Mouse (Mus musculus) CH12.LX (cell line): ENCODE measurements around the gene Gm17490. TPM values are rescaled to one million over a fixed set of nuclear protein-coding genes. Genes with fewer than 3 reads are reported as not detected.

Experiments used
- DNase-seq: peaks from one replicate; pipeline ENCODE4 v3.0.0-alpha.2; 2013; ENCODE audit errors: extremely low read depth
- H3K27ac ChIP-seq: 2 replicates; pipeline ENCODE4 v1.5.1; 2012; ENCODE audit warnings: low read depth, mild to moderate bottlenecking, control low read depth, moderate library complexity; ENCODE audit not compliant: insufficient read depth
- H3K27me3 ChIP-seq: replicated peaks from 2 replicates; pipeline ENCODE3; 2012; ENCODE audit warnings: inconsistent platforms
- H3K36me3 ChIP-seq, 2 experiments: replicated peaks in 1 of 2; 2 replicates each; pipeline versions ENCODE3 to v1.6.1; 2012; ENCODE audit warnings: inconsistent platforms in 1 of 2, low read length in 1 of 2, mild to moderate bottlenecking in 1 of 2, mixed read lengths in 1 of 2, moderate library complexity in 1 of 2; ENCODE audit not compliant: control insufficient read depth in 1 of 2, insufficient read depth in 1 of 2
- H3K4me1 ChIP-seq, 2 experiments: 2 replicates each; pipeline ENCODE4 v1.6.1; 2012; ENCODE audit warnings: inconsistent platforms in 1 of 2, moderate library complexity in 1 of 2; ENCODE audit not compliant: insufficient read depth in 2 of 2, control insufficient read depth in 1 of 2
- H3K4me2 ChIP-seq: 2 replicates; pipeline ENCODE4 v1.6.1; 2012; ENCODE audit warnings: low read depth, mild to moderate bottlenecking, control low read depth; ENCODE audit not compliant: poor library complexity, insufficient read depth, severe bottlenecking
- H3K4me3 ChIP-seq, 3 experiments: fragments of 150-350 bp in 1 of 3; sonication (generic) in 1 of 3; replicated peaks in 1 of 3; 2 replicates each; pipeline versions ENCODE3 to v1.5.1; 2011 to 2012; ENCODE audit warnings: low read depth in 2 of 3, low read length in 2 of 3, mild to moderate bottlenecking in 2 of 3, moderate library complexity in 2 of 3, control low read depth in 1 of 3, improper control_type of control experiment in 1 of 3, inconsistent platforms in 1 of 3, mixed read lengths in 1 of 3; ENCODE audit not compliant: poor library complexity in 1 of 3
- H3K79me2 ChIP-seq: replicated peaks from 2 replicates; pipeline ENCODE4 v1.6.1; 2012; ENCODE audit warnings: mild to moderate bottlenecking, moderate library complexity; ENCODE audit not compliant: control insufficient read depth, poor library complexity, insufficient read depth, severe bottlenecking; ENCODE audit errors: extremely low read depth
- H3K9ac ChIP-seq: 2 replicates; pipeline ENCODE4 v1.6.1; 2012; ENCODE audit warnings: low read depth, mild to moderate bottlenecking, control low read depth, moderate library complexity; ENCODE audit not compliant: insufficient read depth
- H3K9me3 ChIP-seq: replicated peaks from 2 replicates; pipeline ENCODE3; 2012; ENCODE audit warnings: low read length, inconsistent platforms, mixed read lengths
- BHLHE40 ChIP-seq: IDR thresholded peaks from 2 replicates; pipeline ENCODE4 v1.6.1; 2011; ENCODE audit warnings: mild to moderate bottlenecking, low read depth, low read length, improper control_type of control experiment
- CHD1 ChIP-seq: IDR thresholded peaks from 2 replicates; pipeline ENCODE4 v1.6.1; 2012; ENCODE audit warnings: low read depth, low read length, improper control_type of control experiment, inconsistent platforms
- CHD2 ChIP-seq: IDR thresholded peaks from 2 replicates; pipeline ENCODE4 v1.6.1; 2011; ENCODE audit warnings: low read length, improper control_type of control experiment
- CTCF ChIP-seq, 2 experiments: IDR thresholded peaks in 1 of 2; conservative IDR thresholded peaks in 1 of 2; 2 replicates each; pipeline ENCODE4 v1.5.1; 2011 to 2012; ENCODE audit warnings: low read depth in 2 of 2, low read length in 2 of 2, improper control_type of control experiment in 1 of 2, inconsistent platforms in 1 of 2, mild to moderate bottlenecking in 1 of 2, moderate library complexity in 1 of 2
- E2F4 ChIP-seq: IDR thresholded peaks from 2 replicates; pipeline ENCODE4 v1.6.1; 2011; ENCODE audit warnings: low read depth, low read length, improper control_type of control experiment; ENCODE audit not compliant: insufficient replicate concordance
- ELF1 ChIP-seq: IDR thresholded peaks from 2 replicates; pipeline ENCODE4 v1.6.1; 2014; ENCODE audit warnings: low read depth, mild to moderate bottlenecking, inconsistent platforms, low read length, improper control_type of control experiment
- EP300 ChIP-seq: IDR thresholded peaks from 2 replicates; pipeline ENCODE4 v1.6.1; 2011; ENCODE audit warnings: low read length, improper control_type of control experiment
- GABPA ChIP-seq: IDR thresholded peaks from 2 replicates; pipeline ENCODE4 v1.6.1; 2012; ENCODE audit warnings: low read depth, low read length, improper control_type of control experiment, inconsistent platforms; ENCODE audit not compliant: insufficient replicate concordance
- JUN ChIP-seq: IDR thresholded peaks from 2 replicates; pipeline ENCODE4 v1.6.1; 2011; ENCODE audit warnings: low read depth, mild to moderate bottlenecking, low read length, improper control_type of control experiment, moderate library complexity; ENCODE audit not compliant: insufficient read depth
- JUND ChIP-seq: conservative IDR thresholded peaks from 2 replicates; pipeline ENCODE4 v1.6.1; 2011; ENCODE audit warnings: low read depth, low read length, improper control_type of control experiment
- MAZ ChIP-seq: IDR thresholded peaks from 2 replicates; pipeline ENCODE4 v1.6.1; 2012; ENCODE audit warnings: low read depth, mild to moderate bottlenecking, inconsistent platforms, low read length, improper control_type of control experiment, moderate library complexity
- MEF2A ChIP-seq: IDR thresholded peaks from 2 replicates; pipeline ENCODE4 v1.6.1; 2014; ENCODE audit warnings: low read depth, mild to moderate bottlenecking, inconsistent platforms, low read length, improper control_type of control experiment, borderline replicate concordance
- MXI1 ChIP-seq: IDR thresholded peaks from 2 replicates; pipeline ENCODE4 v1.6.1; 2011; ENCODE audit warnings: mild to moderate bottlenecking, low read depth, low read length, improper control_type of control experiment
- MYC ChIP-seq: IDR thresholded peaks from 2 replicates; pipeline ENCODE4 v1.6.1; 2011; ENCODE audit warnings: low read depth, mild to moderate bottlenecking, improper control_type of control experiment, low read length
- NELFE ChIP-seq: IDR thresholded peaks from 2 replicates; pipeline ENCODE4 v1.6.1; 2011; ENCODE audit warnings: low read depth, low read length, improper control_type of control experiment
- NRF1 ChIP-seq: IDR thresholded peaks from 2 replicates; pipeline ENCODE4 v1.6.1; 2014; ENCODE audit warnings: low read depth, mild to moderate bottlenecking, inconsistent platforms, low read length, improper control_type of control experiment, moderate library complexity
- PAX5 ChIP-seq: IDR thresholded peaks from 2 replicates; pipeline ENCODE4 v1.6.1; 2012; ENCODE audit warnings: low read length, inconsistent platforms, mixed read lengths
- POLR2A ChIP-seq: IDR thresholded peaks from 2 replicates; pipeline ENCODE4 v1.6.1; 2011; ENCODE audit warnings: low read depth, mild to moderate bottlenecking, improper control_type of control experiment, low read length
- POLR2AphosphoS2 ChIP-seq: IDR thresholded peaks from 2 replicates; pipeline ENCODE4 v1.6.1; 2011; ENCODE audit warnings: low read depth, low read length, improper control_type of control experiment
- RAD21 ChIP-seq: IDR thresholded peaks from 2 replicates; pipeline ENCODE4 v1.6.1; 2011; ENCODE audit warnings: low read depth, mild to moderate bottlenecking, low read length, improper control_type of control experiment, moderate library complexity
- RCOR1 ChIP-seq: conservative IDR thresholded peaks from 2 replicates; pipeline ENCODE4 v1.6.1; 2012; ENCODE audit warnings: low read depth, mild to moderate bottlenecking, inconsistent platforms, low read length, improper control_type of control experiment
- SIN3A ChIP-seq: IDR thresholded peaks from 2 replicates; pipeline ENCODE4 v1.6.1; 2012; ENCODE audit warnings: low read length, improper control_type of control experiment, inconsistent platforms
- SMC3 ChIP-seq: IDR thresholded peaks from 2 replicates; pipeline ENCODE4 v1.6.1; 2011; ENCODE audit warnings: low read depth, low read length, improper control_type of control experiment
- TBP ChIP-seq: conservative IDR thresholded peaks from 2 replicates; pipeline ENCODE4 v1.6.1; 2011; ENCODE audit warnings: low read depth, low read length, improper control_type of control experiment
- TCF12 ChIP-seq: IDR thresholded peaks from 2 replicates; pipeline ENCODE4 v1.6.1; 2014; ENCODE audit warnings: low read depth, mild to moderate bottlenecking, inconsistent platforms, low read length, improper control_type of control experiment
- UBTF ChIP-seq: IDR thresholded peaks from 2 replicates; pipeline ENCODE4 v1.6.1; 2012; ENCODE audit warnings: low read depth, mild to moderate bottlenecking, inconsistent platforms, low read length, improper control_type of control experiment, moderate library complexity
- USF1 ChIP-seq: IDR thresholded peaks from 2 replicates; pipeline ENCODE4 v1.6.1; 2014; ENCODE audit warnings: low read depth, mild to moderate bottlenecking, inconsistent platforms, low read length, improper control_type of control experiment
- ZC3H11A ChIP-seq: IDR thresholded peaks from 2 replicates; pipeline ENCODE4 v1.6.1; 2012; ENCODE audit warnings: low read depth, mild to moderate bottlenecking, inconsistent platforms, low read length, improper control_type of control experiment
- ZKSCAN1 ChIP-seq: IDR thresholded peaks from 2 replicates; pipeline ENCODE4 v1.6.1; 2012; ENCODE audit warnings: low read depth, inconsistent platforms, low read length, improper control_type of control experiment, borderline replicate concordance
- ZNF384 ChIP-seq: IDR thresholded peaks from 2 replicates; pipeline ENCODE4 v1.6.1; 2012; ENCODE audit warnings: low read depth, low read length, improper control_type of control experiment, inconsistent platforms
- dilution Hi-C: fragments of 300-500 bp; cut with MboI; formaldehyde crosslinking; loops from 2 replicates; pipeline ENCODE4 v1.14.3; 2020; ENCODE audit warnings: low sequenced_read_pairs; ENCODE audit not compliant: extremely low pct_unique_long_range_greater_than_20kb, extremely low pct_ligation_motif_present
- in situ Hi-C: fragments of 300-500 bp; cut with MboI; formaldehyde crosslinking; loops from 3 replicates; pipeline ENCODE4 v1.14.3; 2019; ENCODE audit warnings: low sequenced_read_pairs, low pct_ligation_motif_present, low pct_unique_long_range_greater_than_20kb, mixed read lengths
- polyA plus RNA-seq: library from polyadenylated mRNA; unstranded; fragments of >175 nt; gene quantifications from 2 replicates; pipeline ENCODE4 v1.2.1, GENCODE M21; 2012; ENCODE audit warnings: low read depth; ENCODE audit not compliant: insufficient read length
- total RNA-seq, 2 experiments: library from RNA; depleted of rRNA; stranded (reverse); fragments of 300-350 nt in 1 of 2; fragments of >200 nt in 1 of 2; gene quantifications; 2 replicates each; pipeline ENCODE4 v1.2.3; 2012 to 2014

The Gm17490 gene
- total and polyA plus RNA-seq, 3 experiments, result not detected

- no peak for TF ChIP-seq MYC
- no peak for TF ChIP-seq MAZ
- no peak for TF ChIP-seq BHLHE40
- Histone ChIP-seq H3K9me3 (no peaks in the 10 kb centered on the region), H3K27me3 (no peaks in the 10 kb centered on the region), H3K4me3 (peak within 1 kb of the TSS; percentile 77 to 98 (median 95)), H3K9ac (peak within 1 kb of the TSS; percentile 87), H3K4me2 (no peak within 1 kb of the TSS), H3K27ac (peak within 1 kb of the TSS; percentile 21; the same call in 1 of the 2 replicates), H3K79me2 (peaks cover 36% of the 10 kb centered on the region), H3K36me3 (peaks cover 9 to 19% of the 10 kb centered on the region in 2 experiments), H3K4me1 (peaks cover 0 to 35% of the 10 kb centered on the region in 2 experiments; a peak in 2 of 4 replicates)
- dilution Hi-C loops (no loop called here), in situ Hi-C loops (no loop called here)
- DNase-seq, result no peak
Measured at GRCm38 (mm10) chr2:11604053-11604452, 22.0 kb downstream of the Gm17490 start, which contains the start of gene Rbm17. Rbm17 (minus strand) TSS chr2:11604153.

GRCm38 (mm10) chr2:11602506-11603489 lies 23.3 kb downstream of the Gm17490 start:
- in situ Hi-C loops, result no loop called here
- peak; percentile 94 for DNase-seq
- dilution Hi-C loops, result no loop called here
- peak; percentile 73 for TF ChIP-seq TBP
- peak; percentile 98 for TF ChIP-seq SMC3
- no peak for TF ChIP-seq RCOR1
- TF ChIP-seq USF1, result no peak
- TF ChIP-seq NELFE, result peak; percentile 97
- TF ChIP-seq EP300, result no peak
- no peak for TF ChIP-seq UBTF
- TF ChIP-seq RAD21, result no peak; the same call in none of the 2 replicates
- TF ChIP-seq ELF1, result peak; percentile 97
- TF ChIP-seq JUND, result peak; percentile 61; the same call in 1 of the 2 replicates
- peak; percentile 69; the same call in 1 of the 2 replicates for TF ChIP-seq SIN3A
- no peak for TF ChIP-seq POLR2AphosphoS2
- no peak for TF ChIP-seq CHD1
- peak; percentile 91 for TF ChIP-seq GABPA
- peak; percentile 91 for TF ChIP-seq ZC3H11A
- peak; percentile 71; the same call in 1 of the 2 replicates for TF ChIP-seq MEF2A
- TF ChIP-seq MXI1, result no peak
- peak; percentile 90 to 100 for TF ChIP-seq CTCF (conservative IDR thresholded peaks at IDR 0.05 in 1 of 2, IDR thresholded peaks at IDR 0.05 in 1 of 2; ENCODE audit: low read depth in 2 of 2, low read length in 2 of 2)
- TF ChIP-seq MYC, result peak; percentile 66; the same call in 1 of the 2 replicates
- no peak for TF ChIP-seq PAX5
- TF ChIP-seq NRF1, result peak; percentile 91
- TF ChIP-seq ZNF384, result no peak
- peak; percentile 89 for TF ChIP-seq POLR2A
- TF ChIP-seq TCF12, result peak; percentile 95
- no peak for TF ChIP-seq E2F4
- no peak for TF ChIP-seq JUN
- no peak for TF ChIP-seq ZKSCAN1
- TF ChIP-seq CHD2, result no peak
- TF ChIP-seq BHLHE40, result no peak

More at GRCm38 (mm10) chr2:11602506-11603489, 23.3 kb downstream of the Gm17490 start:
- peak overlapping the region; percentile 87 for H3K9ac ChIP-seq
- H3K9me3 ChIP-seq, result no peaks in the 10 kb centered on the region
- H3K79me2 ChIP-seq, result peaks cover 47% of the 10 kb centered on the region
- H3K4me1 ChIP-seq, result peaks cover 0 to 40% of the 10 kb centered on the region in 2 experiments; a peak in 2 of 4 replicates
- peak overlapping the region; percentile 77 to 98 (median 95) for H3K4me3 ChIP-seq
- H3K4me2 ChIP-seq, result peak overlapping the region; percentile 97
- peaks cover 19 to 30% of the 10 kb centered on the region in 2 experiments for H3K36me3 ChIP-seq
- no peaks in the 10 kb centered on the region for H3K27me3 ChIP-seq
- peak overlapping the region; percentile 21; the same call in 1 of the 2 replicates for H3K27ac ChIP-seq
